Mouse (Mus musculus) midbrain, embryonic 13.5 days (tissue): ENCODE results near the gene Vmn1r207-ps. TPM values are rescaled to one million over a fixed set of nuclear protein-coding genes. Genes with fewer than 3 reads are reported as not detected.
"Not testable (repeated sequence)": the region's sequence is repeated elsewhere in the genome, so short reads cannot be mapped to it uniquely, and the experiment has no call there.

Source experiments
- ATAC-seq: fragments of 200-750 bp; cut with Nextera tagmentation; 2 replicates; pipeline ENCODE4 v1.8.0; 2017; ENCODE audit warnings: mild to moderate bottlenecking, moderate TSS enrichment, moderate library complexity
- H3K27ac ChIP-seq: fragments of 300-500 bp; sonication (generic); 2 replicates; pipeline ENCODE4 v1.5.1; 2015; ENCODE audit warnings: inconsistent platforms, mild to moderate bottlenecking, moderate library complexity
- H3K27me3 ChIP-seq: fragments of 300-500 bp; sonication (generic); 2 replicates; pipeline ENCODE4 v1.6.1; 2015; ENCODE audit warnings: mild to moderate bottlenecking, inconsistent platforms
- H3K36me3 ChIP-seq: fragments of 300-500 bp; sonication (generic); 2 replicates; pipeline ENCODE4 v1.6.1; 2015; ENCODE audit warnings: mild to moderate bottlenecking, inconsistent platforms
- H3K4me1 ChIP-seq: fragments of 300-500 bp; sonication (generic); replicated peaks from 2 replicates; pipeline ENCODE4 v1.6.1; 2015; ENCODE audit warnings: inconsistent platforms
- H3K4me2 ChIP-seq: fragments of 300-500 bp; sonication (generic); replicated peaks from 2 replicates; pipeline ENCODE4 v1.6.1; 2015; ENCODE audit warnings: moderate library complexity, mild to moderate bottlenecking, inconsistent platforms
- H3K4me3 ChIP-seq: fragments of 300-500 bp; sonication (generic); replicated peaks from 2 replicates; pipeline ENCODE4 v1.5.1; 2015; ENCODE audit warnings: mild to moderate bottlenecking, inconsistent platforms
- H3K9ac ChIP-seq: fragments of 300-500 bp; sonication (generic); replicated peaks from 2 replicates; pipeline ENCODE4 v1.6.1; 2015; ENCODE audit warnings: mild to moderate bottlenecking, inconsistent platforms
- H3K9me3 ChIP-seq: fragments of 300-500 bp; sonication (generic); 2 replicates; pipeline ENCODE4 v1.6.1; 2016; ENCODE audit warnings: mild to moderate bottlenecking, inconsistent platforms
- WGBS: fragments of 180-500 bp; shearing (Covaris S2); methylation state at CpG from one replicate; pipeline ENCODE4 v1.1.7; 2015; 5-methylcytosine and 5-hydroxymethylcytosine counted together
- polyA plus RNA-seq: library from polyadenylated mRNA; unstranded; fragments of >200 nt; fragmentation: Nextera tagmentation; extraction: Ambion mirVana; gene quantifications from 2 replicates; pipeline ENCODE4 v1.2.1, GENCODE M21; 2015

Gene Vmn1r207-ps
- not detected in 2 replicates for polyA plus RNA-seq

DNA sequence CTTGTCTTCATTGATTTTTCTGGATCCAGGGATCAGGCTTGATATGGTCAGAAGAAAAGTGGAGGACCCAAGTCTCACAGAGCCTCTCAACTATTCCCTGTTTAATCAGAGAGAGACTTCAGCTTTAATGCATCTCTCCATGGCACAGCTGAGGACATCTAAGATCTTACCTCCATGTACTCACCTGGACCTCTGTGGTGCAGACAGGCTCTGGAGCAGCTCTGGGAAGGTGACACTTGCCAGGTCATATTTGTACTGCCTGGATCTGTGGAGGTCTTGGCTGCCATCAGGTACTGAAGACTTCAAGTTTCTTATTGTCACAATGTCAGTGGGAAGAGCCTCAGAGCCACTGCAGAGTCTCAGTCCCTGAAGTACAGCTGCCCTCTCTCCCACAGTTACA is at the start of gene Vmn1r207-ps:
TSS of gene Vmn1r207-ps (minus strand) at position 101 of the 400 bp plus-strand sequence.
- H3K9me3 ChIP-seq, H3K4me1 ChIP-seq, H3K4me3 ChIP-seq, H3K9ac ChIP-seq, H3K27ac ChIP-seq, H3K4me2 ChIP-seq, H3K36me3 ChIP-seq, ATAC-seq, H3K27me3 ChIP-seq: not testable (repeated sequence)

DNA sequence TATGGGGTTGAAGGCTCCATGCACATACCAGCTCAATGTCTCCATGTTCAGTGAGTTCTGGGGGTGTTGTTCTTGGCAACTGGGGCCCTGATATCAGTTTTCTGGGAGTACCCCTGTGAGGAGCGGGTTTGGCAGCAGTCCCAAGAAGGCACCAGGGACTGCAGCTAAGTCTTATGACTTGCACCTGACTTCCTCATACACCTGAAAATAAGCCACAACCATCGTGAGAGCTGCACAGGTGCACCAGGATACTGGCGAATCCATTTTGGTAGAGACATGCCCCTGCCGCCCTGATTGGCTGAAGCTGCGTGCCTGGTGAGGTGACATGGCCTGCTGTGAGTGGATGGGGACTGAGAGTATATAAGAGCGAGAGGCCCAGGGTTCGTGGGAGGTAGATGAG is 47.9 kb upstream of the Vmn1r207-ps start, which contains the start of gene Vmn1r208:
TSS of gene Vmn1r208 (minus strand) at position 101 of the 400 bp plus-strand sequence.
- not testable (repeated sequence) for H3K4me1 ChIP-seq, H3K27ac ChIP-seq, H3K27me3 ChIP-seq, H3K9ac ChIP-seq, H3K4me3 ChIP-seq, ATAC-seq, H3K9me3 ChIP-seq, H3K36me3 ChIP-seq, H3K4me2 ChIP-seq
- WGBS = no CpG with 5 or more reads among the region's 7 CpGs

DNA sequence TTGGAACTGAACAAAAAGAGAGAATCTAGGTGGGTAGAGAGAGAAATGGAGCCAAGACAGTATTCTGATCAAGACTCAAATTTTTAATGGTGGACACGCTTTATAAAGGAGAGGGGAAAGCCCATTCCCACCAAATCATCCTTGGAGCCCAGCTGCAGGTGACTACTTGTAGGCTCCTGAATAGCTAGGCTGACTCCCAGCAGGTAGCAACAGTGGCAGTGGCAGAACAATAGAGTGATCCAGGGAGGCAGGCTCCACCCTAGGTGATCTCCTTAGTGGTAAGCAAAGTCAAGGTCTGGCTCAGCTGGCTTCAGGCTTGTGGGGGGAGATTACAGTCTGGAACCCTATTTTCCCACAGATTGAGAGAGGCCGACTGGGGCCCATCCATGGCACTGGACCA is 42.2 kb upstream of the Vmn1r207-ps start:
- not testable (repeated sequence) for H3K9me3 ChIP-seq, H3K36me3 ChIP-seq, H3K27me3 ChIP-seq, H3K27ac ChIP-seq, H3K4me1 ChIP-seq, H3K4me3 ChIP-seq, H3K4me2 ChIP-seq, ATAC-seq, H3K9ac ChIP-seq
- WGBS = 81% methylated on average over 1 of the region's 2 CpGs

DNA sequence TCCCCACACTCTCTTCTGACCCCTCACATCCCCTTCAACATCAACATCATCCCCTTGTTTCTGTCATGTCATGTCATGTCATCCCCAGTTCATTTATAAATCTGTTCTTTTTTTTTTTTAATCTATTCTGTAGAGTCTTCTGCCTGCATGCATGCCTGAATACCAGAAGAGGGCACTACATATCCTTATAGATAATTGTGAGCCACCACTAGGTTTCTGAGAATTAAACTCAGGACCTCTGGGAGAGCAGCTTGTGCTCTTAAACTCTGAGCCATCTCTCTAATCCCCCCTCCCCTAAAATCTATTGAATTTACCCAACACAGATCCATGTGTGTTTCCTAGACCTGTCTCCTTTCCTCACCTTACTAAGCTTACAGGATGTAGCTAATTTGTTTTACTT is 18.1 kb upstream of the Vmn1r207-ps start:
- Histone ChIP-seq H3K27me3 (no peaks in the 10 kb centered on the region), H3K9ac (no peak overlapping the region), H3K4me1 (no peaks in the 10 kb centered on the region), H3K9me3 (no peaks in the 10 kb centered on the region), H3K4me2 (no peak overlapping the region), H3K27ac (no peak overlapping the region), H3K36me3 (no peaks in the 10 kb centered on the region), H3K4me3 (no peak overlapping the region)
- ATAC-seq = no peak

DNA sequence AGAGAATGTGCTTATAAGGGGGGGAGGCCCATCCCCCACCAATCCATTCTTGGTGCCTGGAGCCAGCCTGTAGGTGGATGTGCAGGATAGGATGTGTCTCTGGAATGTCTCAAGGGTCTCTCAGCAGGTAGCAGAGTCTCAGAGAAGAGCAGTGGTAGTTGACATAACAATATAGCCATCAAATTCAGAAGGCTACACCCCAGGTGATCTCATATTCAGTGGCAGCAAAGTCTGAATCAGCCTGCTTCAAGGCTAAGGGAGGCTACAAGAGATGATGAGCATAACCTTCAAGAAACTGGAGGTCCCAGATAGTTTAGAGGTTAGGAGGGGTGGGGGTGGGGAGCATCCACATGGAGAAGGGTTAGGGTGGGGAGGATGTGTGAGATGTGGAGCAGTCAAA is 22.5 kb downstream of the Vmn1r207-ps start:
- not testable (repeated sequence) for H3K9ac ChIP-seq, H3K4me2 ChIP-seq, H3K27me3 ChIP-seq, H3K4me1 ChIP-seq, H3K9me3 ChIP-seq, H3K36me3 ChIP-seq, H3K4me3 ChIP-seq, ATAC-seq, H3K27ac ChIP-seq

DNA sequence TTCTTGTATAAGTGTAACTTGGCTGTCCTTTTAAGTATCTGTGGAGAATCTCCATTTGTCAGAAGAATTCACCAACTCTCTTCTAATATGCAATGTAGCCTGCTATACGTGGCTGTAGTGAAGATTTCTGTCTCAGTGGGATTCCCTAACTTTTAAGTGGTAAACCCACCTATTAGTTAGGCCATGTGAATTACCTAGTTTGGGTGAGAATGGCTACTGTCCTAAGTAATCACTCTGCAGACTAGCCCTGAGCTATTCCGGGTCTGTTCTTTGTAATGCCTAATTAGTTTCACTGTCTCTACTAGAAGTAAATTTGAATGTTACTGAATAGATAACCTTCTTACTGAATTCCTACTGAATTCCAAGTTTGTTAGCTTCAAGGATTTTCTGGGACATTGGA is 26.5 kb downstream of the Vmn1r207-ps start:
- H3K36me3 ChIP-seq, H3K4me1 ChIP-seq, H3K9ac ChIP-seq, H3K27ac ChIP-seq, H3K27me3 ChIP-seq, H3K4me3 ChIP-seq, H3K4me2 ChIP-seq, ATAC-seq, H3K9me3 ChIP-seq: not testable (repeated sequence)
- WGBS = 42% methylated on average over 2 of the region's 2 CpGs

Other genes starting within 250 kb of the Vmn1r207-ps start
- gene Vmn1r202, start 224.2 kb downstream of the Vmn1r207-ps start, polyA plus RNA-seq = not detected in 2 replicates
- not detected in 2 replicates for gene Vmn1r203, start 211.5 kb downstream of the Vmn1r207-ps start, polyA plus RNA-seq
- not detected in 2 replicates for gene Vmn1r204, start 176.4 kb downstream of the Vmn1r207-ps start, polyA plus RNA-seq
- not detected in 2 replicates for gene Vmn1r205, start 136.6 kb downstream of the Vmn1r207-ps start, polyA plus RNA-seq
- not detected in 2 replicates for gene Vmn1r206, start 105.4 kb downstream of the Vmn1r207-ps start, polyA plus RNA-seq
- not detected in 2 replicates for gene Vmn1r208, start 47.8 kb upstream of the Vmn1r207-ps start, polyA plus RNA-seq
- not detected in 2 replicates for gene Vmn1r209, start 80.1 kb upstream of the Vmn1r207-ps start, polyA plus RNA-seq
- gene Vmn1r210, start 101.7 kb upstream of the Vmn1r207-ps start, polyA plus RNA-seq = not detected in 2 replicates
- not detected in 2 replicates for gene Vmn1r211, start 127.9 kb upstream of the Vmn1r207-ps start, polyA plus RNA-seq
- not detected in 2 replicates for gene Vmn1r212, start 154.6 kb upstream of the Vmn1r207-ps start, polyA plus RNA-seq